Mouse (Mus musculus) cortical plate, adult 2 months (tissue): Measurements from ENCODE around the gene Rnf26. TPM values are rescaled to one million over a fixed set of nuclear protein-coding genes. Genes with fewer than 3 reads are reported as not detected.

Experiments used
- H3K27ac ChIP-seq: fragments of 200-500 bp; 2 replicates; pipeline ENCODE4 v1.5.1; 2012; ENCODE audit warnings: low read length, control low read depth, inconsistent platforms; ENCODE audit not compliant: insufficient read depth
- H3K4me1 ChIP-seq: fragments of 200-500 bp; 2 replicates; pipeline ENCODE4 v1.6.1; 2011; ENCODE audit warnings: low read length; ENCODE audit not compliant: control insufficient read depth, insufficient read depth
- H3K4me3 ChIP-seq: fragments of 200-500 bp; 2 replicates; pipeline ENCODE4 v1.5.1; 2011; ENCODE audit warnings: mild to moderate bottlenecking, low read length, control low read depth; ENCODE audit not compliant: insufficient read depth
- CTCF ChIP-seq: fragments of 200-500 bp; IDR thresholded peaks from 2 replicates; pipeline ENCODE4 v1.5.1; 2011; ENCODE audit warnings: mild to moderate bottlenecking, control low read depth, low read length; ENCODE audit not compliant: insufficient read depth; ENCODE audit errors: extremely low read depth
- POLR2A ChIP-seq: fragments of 200-500 bp; IDR thresholded peaks from 2 replicates; pipeline ENCODE4 v1.6.1; 2011; ENCODE audit warnings: mild to moderate bottlenecking, low read length, control low read depth; ENCODE audit not compliant: insufficient read depth; ENCODE audit errors: extremely low read depth
- polyA plus RNA-seq: library from polyadenylated mRNA; depleted of rRNA; stranded (reverse); fragments of >200 nt; gene quantifications from 2 replicates; pipeline ENCODE4 v1.2.3, GENCODE M21; 2012

Gene Rnf26
- polyA plus RNA-seq, 1 experiment = 29.5 TPM

DNA sequence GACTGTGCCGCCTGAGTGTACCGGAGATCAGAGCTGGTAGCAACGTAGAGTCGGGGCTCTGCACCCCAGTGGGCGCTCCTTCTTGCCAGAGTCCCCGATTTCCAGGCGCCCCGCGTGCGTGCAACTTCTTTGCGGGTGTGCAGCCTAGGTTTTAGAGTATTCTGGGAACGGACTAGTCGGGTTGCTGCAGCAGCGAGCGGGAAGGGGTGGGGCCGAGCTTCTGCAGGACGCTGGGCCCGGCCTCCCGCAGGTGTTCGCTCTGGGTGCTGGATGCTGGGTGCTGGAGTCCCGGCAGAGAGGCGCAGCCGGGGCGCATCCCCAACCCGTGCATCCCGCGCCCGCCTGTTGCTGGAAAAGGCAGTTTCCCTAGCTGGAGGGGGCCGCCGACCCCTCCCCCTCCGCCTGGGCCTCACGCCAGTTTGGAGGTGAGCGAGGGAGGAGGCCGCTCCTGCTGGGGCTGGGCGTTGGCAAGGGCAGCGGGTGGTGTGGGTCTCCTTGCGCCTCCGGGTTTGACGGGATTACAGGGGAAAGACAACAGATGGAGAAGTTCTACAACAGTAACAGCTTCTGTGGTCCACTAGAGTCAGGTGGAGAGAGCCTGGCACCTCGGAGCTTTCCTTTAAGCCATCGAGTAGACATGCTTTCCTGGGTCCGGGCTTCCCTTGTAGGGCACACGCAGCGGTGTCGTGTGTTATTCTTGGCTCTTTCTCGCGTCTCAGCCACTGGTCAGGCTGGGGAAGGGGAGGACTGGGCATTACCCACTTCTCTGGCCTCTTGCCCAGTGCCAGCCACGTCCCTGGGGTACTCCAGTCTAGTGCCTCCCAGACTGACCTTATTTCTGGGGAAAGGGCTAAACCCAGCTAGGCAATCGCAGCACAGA lies 21.8 kb upstream of the Rnf26 start:
- TF ChIP-seq CTCF (no peak), POLR2A (no peak)
- H3K4me3 ChIP-seq = peak overlapping the region; percentile 45
- H3K4me1 ChIP-seq = no peaks in the 10 kb centered on the region
- H3K27ac ChIP-seq = peak overlapping the region; percentile 60; the same call in 1 of the 2 replicates

DNA sequence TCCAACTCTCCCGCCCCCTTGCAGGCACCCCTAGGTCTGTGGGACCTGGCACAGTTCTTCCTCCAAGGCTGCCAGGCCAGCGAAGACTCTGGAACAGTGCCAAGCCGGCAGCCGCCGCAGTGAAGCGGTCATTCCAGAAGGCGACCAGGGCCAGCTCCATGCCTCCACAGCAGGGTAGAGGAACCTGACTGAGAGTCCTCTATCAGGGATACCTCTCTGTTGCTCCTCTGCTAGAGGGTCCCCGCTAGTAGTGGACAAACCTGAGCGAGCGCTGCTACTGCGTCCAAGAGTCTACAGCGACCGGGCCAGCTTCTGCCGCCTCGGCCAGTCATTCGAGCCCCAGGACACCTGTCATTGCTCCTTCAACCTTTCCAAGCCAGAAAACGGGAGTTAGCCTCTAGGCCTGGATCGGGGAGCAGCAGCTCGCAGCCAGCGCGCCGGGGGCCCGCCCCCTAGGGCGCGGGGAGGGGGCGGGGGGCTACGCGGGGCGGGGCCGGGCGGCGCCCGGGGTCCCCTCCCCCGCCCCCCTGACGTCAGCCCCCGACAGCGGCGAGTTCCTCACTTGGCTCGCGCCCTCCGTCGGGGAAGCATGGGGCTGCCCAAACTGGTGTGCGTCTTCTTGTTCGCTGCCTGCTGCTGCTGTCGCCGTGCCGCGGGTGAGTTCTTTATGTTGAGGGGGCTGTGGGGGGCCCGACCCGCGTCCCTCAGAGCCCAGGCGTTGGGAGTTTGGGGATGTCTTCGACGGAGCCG lies 21.0 kb upstream of the Rnf26 start, which contains the start of gene Mcam:
Mcam (plus strand) TSS at position 369 of the 750 bp plus-strand sequence.
- peak within 1 kb of the TSS; percentile 45 for H3K4me3 ChIP-seq
- H3K4me1 ChIP-seq = no peaks in the 10 kb centered on the region
- H3K27ac ChIP-seq = peak within 1 kb of the TSS; percentile 78
- TF ChIP-seq CTCF = no peak
- 0 out of 2 replicates have a peak, but pooled peaks have one; percentile 10 for TF ChIP-seq POLR2A

DNA sequence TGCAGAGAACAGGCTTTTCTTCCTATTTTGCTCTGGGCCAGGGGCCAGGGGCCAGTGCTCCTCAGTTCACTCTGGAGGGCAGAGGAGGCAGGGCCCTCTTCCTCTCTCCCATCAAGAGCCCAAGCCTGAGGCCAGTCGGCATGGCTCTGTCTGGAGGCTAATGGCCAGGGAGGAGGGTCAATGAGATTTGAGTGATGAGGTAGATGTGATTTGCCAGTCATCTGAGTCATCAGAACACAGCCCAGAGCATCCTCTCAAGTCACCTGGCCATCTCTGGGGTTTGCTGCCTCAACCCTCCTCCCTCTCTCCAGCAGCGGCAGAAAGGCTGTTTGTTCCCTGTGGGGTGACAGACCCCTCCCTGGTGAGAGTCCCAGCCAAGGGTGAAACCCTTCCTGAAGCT lies 20.0 kb upstream of the Rnf26 start:
- TF ChIP-seq POLR2A (no peak), CTCF (no peak)
- no peaks in the 10 kb centered on the region for H3K4me1 ChIP-seq
- no peak overlapping the region for H3K4me3 ChIP-seq
- H3K27ac ChIP-seq = peak overlapping the region; percentile 64; the same call in 1 of the 2 replicates

DNA sequence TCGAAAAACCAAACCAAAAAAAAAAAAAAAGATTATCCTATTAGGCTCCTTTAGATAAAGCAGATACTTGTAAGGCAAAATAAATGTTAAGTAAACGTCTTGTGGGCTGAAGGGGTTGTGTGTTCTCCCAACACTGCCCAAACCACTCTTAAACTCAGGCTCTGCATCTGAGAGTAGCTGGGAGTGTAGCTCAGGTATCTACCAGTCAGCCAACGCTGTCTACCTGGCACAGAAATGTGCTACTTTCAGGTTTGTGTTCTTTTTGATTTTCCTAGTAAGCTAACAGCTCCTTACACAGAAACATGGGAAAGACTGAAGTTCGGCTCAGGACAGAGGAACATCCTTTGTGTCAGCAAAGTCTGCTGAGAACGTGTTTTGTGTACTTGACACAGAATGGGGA lies 18.9 kb upstream of the Rnf26 start:
- Histone ChIP-seq H3K4me1 (no peaks in the 10 kb centered on the region), H3K4me3 (no peak overlapping the region), H3K27ac (no peak overlapping the region)
- TF ChIP-seq CTCF (no peak), POLR2A (no peak)

DNA sequence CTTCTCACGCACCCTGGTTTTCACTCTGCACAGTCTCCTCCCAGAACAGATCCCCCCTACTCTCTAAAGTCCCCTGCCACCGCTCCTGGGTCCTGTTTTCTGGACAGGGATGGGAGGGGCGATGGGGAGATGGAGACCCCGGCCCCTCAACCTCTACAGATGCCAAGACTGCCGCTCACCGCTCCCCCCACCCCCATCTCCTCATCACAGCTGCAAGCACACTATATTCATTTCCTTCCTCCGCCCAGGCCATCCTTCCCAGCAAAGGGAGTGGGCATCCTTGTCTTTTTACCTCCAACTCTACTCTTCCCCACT lies 17.9 kb upstream of the Rnf26 start:
- peaks cover 2% of the 10 kb centered on the region; the same call in 1 of the 2 replicates for H3K4me1 ChIP-seq
- no peak overlapping the region for H3K4me3 ChIP-seq
- peak overlapping the region; percentile 57 for H3K27ac ChIP-seq
- TF ChIP-seq POLR2A (no peak), CTCF (no peak)

DNA sequence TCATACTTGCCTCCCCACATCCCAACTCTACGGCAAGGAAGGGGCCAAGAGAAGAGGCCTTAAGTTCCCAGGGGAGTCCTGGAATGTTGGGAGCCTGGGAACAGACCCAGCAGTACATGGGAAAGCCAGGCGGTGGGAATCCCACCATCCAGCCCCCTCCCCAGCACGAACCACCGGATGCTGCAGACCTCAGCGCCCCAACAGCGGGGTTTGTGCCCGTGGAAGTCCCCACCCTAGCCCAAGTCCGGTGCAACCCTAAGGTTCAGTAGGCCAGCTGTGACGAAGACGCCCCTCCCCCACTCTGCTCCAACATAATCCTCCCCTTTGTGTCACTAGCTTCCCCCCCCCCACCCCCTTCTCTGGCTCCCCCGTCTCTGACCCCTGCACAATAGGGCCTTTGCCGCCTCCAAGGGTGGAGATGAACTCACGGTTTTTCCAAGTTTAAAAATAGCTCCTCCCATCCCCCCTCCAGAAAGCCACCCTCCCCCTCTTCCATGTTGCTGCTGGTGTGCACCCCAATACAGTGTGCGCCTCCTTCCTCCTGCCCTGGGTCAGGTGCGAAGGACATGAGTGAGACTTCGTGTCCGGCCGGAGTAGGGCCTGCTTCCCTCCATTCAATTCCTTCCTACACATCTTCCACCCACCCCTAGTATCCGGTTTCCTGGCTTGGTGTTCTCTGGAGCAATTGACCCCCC lies 17.4 kb upstream of the Rnf26 start:
- Histone ChIP-seq H3K27ac (peak overlapping the region; percentile 82), H3K4me3 (peak overlapping the region; percentile 17; the same call in 1 of the 2 replicates), H3K4me1 (peaks cover 3% of the 10 kb centered on the region; the same call in 1 of the 2 replicates)
- no peak for TF ChIP-seq POLR2A

DNA sequence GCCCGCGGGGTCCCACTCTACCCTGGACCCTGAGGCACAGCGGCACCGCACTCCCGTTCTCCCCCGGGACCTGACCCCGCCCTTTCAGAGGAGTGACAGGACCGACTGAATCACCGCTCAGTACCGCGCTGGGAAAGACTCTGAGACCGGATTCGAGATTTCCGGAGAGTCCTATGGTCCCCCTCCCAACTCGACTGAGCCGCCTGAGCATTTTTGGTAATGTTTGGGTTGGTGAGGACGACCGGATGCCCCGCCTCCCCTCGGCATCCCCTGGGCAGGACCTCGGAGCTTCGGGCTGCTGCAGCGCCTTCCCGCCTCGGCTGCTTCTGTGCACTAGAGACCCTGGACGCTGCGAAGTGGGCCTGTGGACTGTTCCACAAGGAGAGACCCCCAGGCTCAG lies 16.7 kb upstream of the Rnf26 start:
- no peak for TF ChIP-seq CTCF
- TF ChIP-seq POLR2A = no peak
- H3K4me1 ChIP-seq = peaks cover 3% of the 10 kb centered on the region; the same call in 1 of the 2 replicates

DNA sequence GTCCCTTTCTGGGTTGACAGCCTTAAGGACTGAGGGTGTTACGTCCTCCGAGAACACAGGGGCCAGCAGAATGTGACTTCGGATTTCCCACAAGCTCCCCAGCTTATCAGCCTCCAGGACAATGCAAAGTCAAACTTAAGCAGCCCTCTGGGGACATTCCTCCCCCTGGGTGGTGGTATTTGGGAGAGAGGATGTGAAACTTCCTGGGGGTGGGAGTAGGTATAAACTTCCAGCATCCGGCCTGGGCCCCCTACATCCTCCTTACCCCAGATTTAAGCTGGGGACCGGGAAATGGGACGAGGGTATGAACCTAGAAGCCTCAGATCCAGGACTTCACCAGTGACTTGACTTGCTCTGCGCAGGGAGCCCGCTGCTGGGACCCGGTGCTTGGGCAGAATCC lies 16.3 kb upstream of the Rnf26 start:
- H3K4me1 ChIP-seq = peaks cover 3% of the 10 kb centered on the region; the same call in 1 of the 2 replicates
- peak overlapping the region; percentile 63 for H3K27ac ChIP-seq
- peak overlapping the region; percentile 17; the same call in 1 of the 2 replicates for H3K4me3 ChIP-seq
- TF ChIP-seq POLR2A (no peak), CTCF (no peak)

More for the DNA sequence above, 16.7 kb upstream of the Rnf26 start:
- H3K27ac ChIP-seq = peak overlapping the region; percentile 82
- peak overlapping the region; percentile 17; the same call in 1 of the 2 replicates for H3K4me3 ChIP-seq

DNA sequence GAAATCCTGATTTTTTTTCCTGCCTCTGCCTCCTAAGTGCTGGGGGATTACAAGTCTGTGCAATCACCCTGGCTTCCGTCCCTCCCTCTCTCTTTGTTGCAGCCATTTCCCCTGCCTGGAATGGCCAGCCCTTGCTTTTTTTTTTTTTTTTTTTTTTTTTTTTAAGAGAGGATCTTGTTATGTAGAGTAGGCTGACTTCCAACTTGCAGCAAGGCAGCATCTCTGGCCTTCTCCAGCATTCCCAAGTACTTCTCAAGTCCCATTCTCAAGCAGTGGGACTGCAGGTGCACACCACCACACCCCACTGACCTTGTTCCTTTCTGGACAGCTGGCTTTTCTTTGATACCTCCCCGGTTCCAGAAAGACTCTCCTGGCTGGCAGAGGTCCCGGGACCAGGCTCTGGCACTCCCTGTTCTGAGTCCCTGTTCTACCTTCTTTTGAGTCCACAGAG lies 14.1 kb upstream of the Rnf26 start:
- Histone ChIP-seq H3K27ac (no peak overlapping the region), H3K4me1 (peaks cover 3% of the 10 kb centered on the region; the same call in 1 of the 2 replicates), H3K4me3 (no peak overlapping the region)
- TF ChIP-seq CTCF (no peak), POLR2A (no peak)
